Mouse (Mus musculus): ENCODE results near the gene Rab24. TPM values are rescaled to one million over a fixed set of nuclear protein-coding genes. Genes with fewer than 3 reads are reported as not detected.

The Rab24 gene
- total RNA-seq, 2 experiments from 2014 or later, result 78.8 to 84.3 TPM

DNA sequence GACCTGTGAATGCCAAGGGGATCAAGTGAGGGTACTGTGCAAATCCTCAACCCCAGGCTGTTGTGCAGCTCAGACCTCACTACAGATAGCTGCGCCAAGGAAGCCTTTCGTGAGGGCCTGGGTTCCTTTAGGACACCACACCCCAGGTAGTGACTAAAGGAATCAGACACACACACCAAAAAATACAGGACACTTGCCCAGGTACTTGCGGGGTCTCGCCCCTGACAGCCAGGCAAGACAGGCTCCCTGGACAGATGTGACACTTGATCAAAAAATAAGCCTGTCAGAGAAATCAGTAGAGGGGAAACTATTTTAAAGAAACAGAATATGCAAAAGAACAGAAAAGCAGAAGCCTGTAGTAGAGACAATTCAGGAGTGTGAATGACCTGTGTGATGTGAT is 6.9 kb upstream of the Rab24 start:
- no peak for DNase-seq

DNA sequence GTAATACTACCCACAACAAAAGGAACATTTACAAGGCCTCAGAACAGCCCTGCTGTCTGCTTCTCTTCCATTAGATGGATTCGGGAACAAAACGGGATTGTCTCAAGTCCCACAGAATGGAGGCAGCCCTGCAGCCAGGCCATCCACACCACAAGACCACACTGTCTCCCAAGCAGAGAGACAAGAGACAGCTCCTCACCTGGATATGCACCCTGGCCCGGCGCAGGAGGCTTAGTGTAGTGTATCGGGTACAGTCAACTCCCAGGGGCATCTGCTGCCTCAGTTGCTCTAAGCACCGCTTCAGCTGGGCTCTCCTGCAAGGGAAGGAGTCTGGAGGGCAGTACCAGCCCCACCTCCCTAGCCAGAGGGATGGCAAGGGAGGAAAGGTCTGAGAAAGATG is 6.4 kb upstream of the Rab24 start:
- no peak for DNase-seq

- DNase-seq, result peak; percentile 91 to 92
These were observed 5.9 kb upstream of the Rab24 start for GRCm38 (mm10) chr13:55327633-55328032.

DNA sequence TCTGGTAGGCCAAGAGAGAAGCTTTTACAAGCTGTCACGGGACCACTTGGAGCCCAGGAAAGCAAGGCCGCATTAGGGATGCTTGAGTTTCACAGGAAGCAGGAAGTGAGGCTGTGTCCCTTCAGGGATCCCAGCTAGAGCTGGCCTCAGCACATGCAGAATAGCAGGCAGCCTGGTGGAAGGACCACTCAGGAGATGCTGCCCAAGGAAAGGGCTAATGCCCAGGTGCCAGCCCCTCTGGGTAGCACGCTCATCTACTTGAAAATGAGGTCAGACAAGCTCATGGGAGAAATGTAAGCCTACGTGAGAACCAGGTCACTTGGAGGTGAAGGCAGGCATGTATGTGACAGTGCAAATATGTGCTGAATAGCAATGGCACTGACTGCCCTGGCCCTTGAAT is 5.4 kb upstream of the Rab24 start:
- DNase-seq, result no peak

DNA sequence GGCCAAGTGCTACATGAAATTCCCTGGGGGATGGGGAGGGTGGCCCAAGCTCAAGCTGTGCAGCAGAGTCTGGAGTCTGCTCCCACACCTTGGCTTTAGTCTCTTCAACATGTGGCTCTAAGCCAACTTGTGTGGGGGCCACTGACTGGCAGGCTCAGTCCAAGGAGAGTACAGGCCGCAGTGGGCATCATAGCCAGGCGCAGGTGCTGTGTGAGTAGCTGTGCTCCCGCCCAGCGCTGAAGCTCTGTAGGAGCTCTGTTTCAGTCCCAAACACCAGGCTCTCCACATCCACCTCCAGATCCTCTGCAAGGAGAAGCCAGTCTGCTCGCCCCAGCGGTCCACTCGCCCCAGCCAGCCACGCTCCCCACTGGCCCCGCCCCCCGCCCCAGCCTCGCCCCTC is 3.9 kb upstream of the Rab24 start:
- DNase-seq, result no peak

DNA sequence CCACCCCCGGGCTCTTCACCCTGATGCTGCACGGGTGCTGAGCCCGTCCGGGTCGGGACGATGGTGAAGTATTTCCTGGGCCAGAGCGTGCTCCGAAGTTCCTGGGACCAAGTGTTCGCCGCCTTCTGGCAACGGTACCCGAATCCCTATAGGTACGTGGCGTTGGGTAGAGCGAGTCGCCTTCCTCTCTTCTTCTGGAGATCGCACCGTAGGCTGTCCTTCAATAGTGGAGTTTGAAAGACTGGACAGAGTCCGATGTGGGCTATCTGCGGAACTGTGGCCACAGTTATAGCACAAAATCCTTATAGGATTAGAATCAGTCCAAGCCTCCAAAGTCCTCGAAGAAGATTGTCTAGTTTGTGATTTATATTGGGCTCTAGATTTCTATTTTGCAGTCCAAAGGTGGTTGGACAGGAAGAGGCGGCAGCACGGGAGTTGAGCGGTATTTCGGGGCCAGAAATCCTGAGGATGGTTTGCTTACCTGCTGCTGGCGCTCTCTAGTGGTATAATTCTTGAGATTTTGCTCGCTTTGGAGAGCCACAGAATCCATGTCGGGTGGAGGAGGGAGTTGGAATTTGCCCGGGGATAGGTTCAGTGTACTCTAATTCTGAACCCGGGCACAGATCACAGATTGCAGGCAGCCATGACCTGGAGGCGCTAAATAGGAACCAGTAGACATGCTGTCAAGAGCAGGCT is 532 bp upstream of the Rab24 start:
- no peak for DNase-seq

DNA sequence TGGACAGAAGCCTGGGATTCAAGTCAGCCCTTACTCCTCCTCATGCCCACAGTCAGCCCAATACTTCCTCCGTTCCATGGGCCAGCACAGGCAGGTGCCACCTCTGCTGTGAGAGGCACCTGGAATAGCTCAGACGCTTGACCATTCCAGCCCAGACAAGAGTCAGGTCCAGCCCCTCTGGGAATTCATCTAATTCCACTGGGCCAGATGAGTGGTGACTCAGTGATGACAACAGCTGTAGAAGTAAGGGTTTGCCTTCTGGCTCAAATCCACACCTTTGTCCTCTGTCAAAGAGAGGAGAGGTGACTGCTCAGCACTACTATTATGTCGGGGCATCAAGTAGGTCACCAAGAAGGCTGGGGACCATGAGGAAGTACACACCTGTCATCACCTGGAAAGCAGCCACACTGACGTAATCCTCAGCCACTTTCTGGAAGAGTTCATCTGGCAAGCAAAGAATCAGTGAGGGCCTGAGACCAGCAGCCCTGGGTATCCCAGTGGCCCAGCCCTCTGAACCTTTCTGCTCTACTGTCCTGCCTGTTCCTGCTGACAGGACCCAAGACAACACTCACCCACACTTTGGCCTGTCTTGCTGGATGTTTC is 1.7 kb downstream of the Rab24 start, which contains the start of gene Prelid1:
Gene Prelid1 (plus strand): TSS at position 570 of the 603 bp plus-strand sequence.
- DNase-seq, result no peak

- no peak for DNase-seq
These were observed 3.4 kb downstream of the Rab24 start for GRCm38 (mm10) chr13:55318351-55318750.

DNA sequence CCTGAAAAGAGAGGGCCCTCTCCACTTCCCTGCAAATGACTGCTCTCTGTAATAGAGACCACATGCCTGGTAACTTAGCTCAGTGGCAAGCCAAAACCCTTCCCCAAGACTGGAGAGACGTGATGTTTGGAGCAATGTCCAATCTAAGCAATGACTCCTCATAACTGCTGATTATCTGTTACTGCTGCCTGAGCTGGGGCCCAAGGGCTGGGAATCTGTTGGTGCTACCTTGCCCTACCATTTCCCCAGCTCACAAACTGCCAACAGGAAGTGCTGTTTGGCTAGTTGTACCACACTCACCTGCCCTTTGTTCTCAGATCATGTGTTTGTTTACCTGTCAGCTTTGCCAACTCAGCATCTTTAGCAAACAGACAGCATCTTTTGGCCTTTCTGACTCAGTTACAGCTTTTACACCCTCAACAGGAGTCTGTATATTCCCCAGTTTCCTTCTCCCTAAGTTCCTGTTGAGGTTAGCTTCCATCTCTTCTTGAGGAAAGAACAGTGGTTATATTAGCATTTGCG is 6.8 kb downstream of the Rab24 start:
- no peak for DNase-seq

DNA sequence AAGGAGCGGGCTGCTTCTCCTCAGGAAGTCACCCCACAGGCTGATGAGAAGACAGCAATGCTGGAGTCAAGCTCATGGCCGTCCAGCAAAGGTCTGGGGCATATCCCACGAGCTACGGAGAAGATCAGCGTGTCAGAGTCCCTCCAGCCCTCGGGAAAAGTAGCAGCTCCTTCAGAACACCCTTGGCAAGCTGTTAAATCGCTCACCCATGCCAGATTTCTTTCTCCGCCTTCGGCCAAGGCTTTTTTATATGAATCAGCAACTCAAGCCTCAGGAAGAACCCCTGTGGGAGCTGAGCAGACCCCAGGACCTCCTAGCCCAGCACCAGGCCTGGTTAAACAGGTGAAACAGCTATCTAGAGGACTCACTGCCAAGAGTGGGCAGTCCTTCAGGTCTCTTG is 8.7 kb downstream of the Rab24 start:
- no peak for DNase-seq

GRCm38 (mm10) chr13:55312028-55312630 is 9.6 kb downstream of the Rab24 start:
- DNase-seq, result peak; percentile 44 to 51

GRCm38 (mm10) chr13:55300913-55301312 is 20.8 kb downstream of the Rab24 start:
- no peak for DNase-seq

DNA sequence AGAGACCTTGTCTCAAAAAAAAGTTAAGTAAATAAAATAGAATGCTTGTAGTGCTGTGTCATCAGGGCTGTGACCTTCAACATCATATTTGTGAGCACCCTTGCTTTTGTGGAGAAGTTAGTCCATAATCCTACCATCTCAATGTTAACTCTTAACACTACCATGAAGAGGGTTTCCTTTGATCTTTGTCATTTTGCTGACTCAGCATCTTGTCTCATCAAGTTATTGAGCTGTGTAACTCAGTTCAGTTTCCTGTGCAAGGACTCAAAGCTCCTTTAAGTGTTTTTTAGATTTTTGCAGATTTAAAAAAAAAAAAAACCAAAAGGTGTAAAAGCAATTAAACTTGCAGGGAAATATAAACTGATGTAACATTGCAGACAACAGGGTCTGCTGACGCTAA is 25.0 kb downstream of the Rab24 start:
- no peak for DNase-seq

GRCm38 (mm10) chr13:55288854-55289253 is 32.9 kb downstream of the Rab24 start:
- DNase-seq, result no peak

DNA sequence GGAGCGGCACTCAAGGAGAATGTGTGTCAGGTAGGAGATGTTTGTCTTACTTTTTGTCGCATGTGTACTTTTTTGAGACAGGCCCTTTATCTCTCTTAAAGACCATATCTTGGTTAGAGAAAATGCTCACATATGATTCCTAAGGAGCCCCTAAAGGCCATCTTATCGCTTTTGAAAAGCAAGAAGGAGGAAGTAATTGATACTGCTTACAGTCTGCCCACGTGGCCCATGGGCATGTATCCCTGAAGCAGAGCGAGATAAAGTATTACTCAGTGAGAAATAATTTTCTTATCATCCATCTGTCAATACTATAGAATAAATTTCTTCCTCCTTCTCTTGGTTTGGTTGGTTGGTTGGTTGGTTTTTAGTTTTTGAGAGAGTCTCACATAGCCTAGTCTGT is 44.1 kb downstream of the Rab24 start:
- DNase-seq, result no peak

DNA sequence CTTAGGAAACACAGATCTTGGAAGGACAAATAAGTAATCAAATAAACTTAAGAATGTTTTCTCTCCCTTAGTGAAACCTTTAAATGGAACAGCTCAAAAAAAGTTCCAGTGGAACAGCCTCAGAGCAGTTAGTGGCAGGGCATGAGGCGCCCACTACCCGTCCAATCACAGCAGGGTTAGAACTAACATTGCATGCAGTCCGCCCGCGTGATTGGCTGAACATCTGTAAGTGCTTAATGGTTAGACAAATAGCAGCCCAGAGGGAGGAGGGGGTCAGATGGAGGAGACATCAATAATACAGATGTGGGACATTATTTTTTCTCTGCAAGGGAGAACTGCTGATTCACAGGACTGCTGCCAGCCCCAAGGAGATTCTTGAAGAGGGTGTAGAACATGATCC is 44.5 kb downstream of the Rab24 start:
- DNase-seq, result no peak

Other genes starting within 250 kb of the Rab24 start
- gene Uimc1, start 221.6 kb downstream of the Rab24 start, total RNA-seq (2021), result 10 to 100 TPM; 21.9 to 26.7 TPM
- 10 to 100 TPM; 36.9 to 45.0 TPM for gene Zfp346, start 216.6 kb downstream of the Rab24 start, total RNA-seq (2021)
- not detected for gene Gm17617, start 188.4 kb downstream of the Rab24 start, total RNA-seq (2021)
- under 1 TPM; 0.20 to 0.43 TPM for gene Fgfr4, start 169.3 kb downstream of the Rab24 start, total RNA-seq (2021)
- gene Nsd1, start 112.2 kb downstream of the Rab24 start, total RNA-seq (2021), result 100 to 1,000 TPM; 124 to 131 TPM
- 100 to 1,000 TPM; 140 to 157 TPM for gene Prelid1, start 1.4 kb downstream of the Rab24 start, total RNA-seq (2021)
- gene Mxd3, start 7.9 kb upstream of the Rab24 start, total RNA-seq (2021), result 1 to 10 TPM in 1 of 2 experiments, under 1 TPM in 1; 0.87 to 1.4 TPM
- 10 to 100 TPM; 58.3 to 70.5 TPM for gene Lman2, start 40.8 kb upstream of the Rab24 start, total RNA-seq (2021)
- gene Rgs14, start 47.8 kb upstream of the Rab24 start, total RNA-seq (2021), result 100 to 1,000 TPM in 1 of 2 experiments, 10 to 100 TPM in 1; 95.2 to 110 TPM
- not detected for gene Slc34a1, start 76.2 kb upstream of the Rab24 start, total RNA-seq (2021)
- gene Pfn3, start 93.3 kb upstream of the Rab24 start, total RNA-seq (2021), result not detected
- under 1 TPM; 0.32 to 0.71 TPM for gene F12, start 104.8 kb upstream of the Rab24 start, total RNA-seq (2021)
- 10 to 100 TPM; 67.7 to 71.1 TPM for gene Grk6, start 123.1 kb upstream of the Rab24 start, total RNA-seq (2021)
- 10 to 100 TPM; 86.1 to 86.6 TPM for gene Prr7, start 142.3 kb upstream of the Rab24 start, total RNA-seq (2021)
- gene Dbn1, start 166.2 kb upstream of the Rab24 start, total RNA-seq (2021), result 100 to 1,000 TPM; 388 to 393 TPM
- gene Pdlim7, start 191.7 kb upstream of the Rab24 start, total RNA-seq (2021), result 10 to 100 TPM; 89.6 to 94.1 TPM
- 10 to 100 TPM; 17.0 to 20.6 TPM for gene Dok3, start 207.3 kb upstream of the Rab24 start, total RNA-seq (2021)
- 10 to 100 TPM; 59.4 to 60.2 TPM for gene Ddx41, start 214.7 kb upstream of the Rab24 start, total RNA-seq (2021)
- gene Fam193b, start 249.2 kb upstream of the Rab24 start, total RNA-seq (2021), result 10 to 100 TPM; 88.6 to 96.2 TPM